ENCODE assay signal across 8 mouse cellular contexts in genomic region chr2:130906584-130907315, GRCm38 (mm10). TPM values are rescaled to one million over a fixed set of nuclear protein-coding genes. Genes with fewer than 3 reads are reported as not detected.
DNase-seq lines count a peak whose midpoint lies in the region; ATAC-seq and TF ChIP-seq lines count a peak whose summit lies in the region.

No protein-coding gene starts in this region.

- TF ChIP-seq POLR2A in embryonic fibroblast, embryonic 13.5 days (IDR thresholded peaks at IDR 0.05; ENCODE audit: low read depth, low read length), result no peak
- TF ChIP-seq POLR2A in olfactory bulb, adult 2 months (IDR thresholded peaks at IDR 0.05; ENCODE audit: insufficient read depth, low read depth, low read length), result no peak; the same call in 1 of the 2 replicates

- WGBS in hindbrain, embryonic 10.5 days, result 1% methylated on average over 58 of the region's 58 CpGs
- WGBS in liver, embryonic 12.5 days (ENCODE audit: insufficient replicate concordance), result under 1% methylated on average over 57 of the region's 58 CpGs
- WGBS in olfactory bulb, adult 2 months, result under 1% methylated on average over 58 of the region's 58 CpGs

- peak overlapping the region; percentile 96 for H3K9ac ChIP-seq in liver, embryonic 12.5 days

- H3K36me3 ChIP-seq in hindbrain, embryonic 10.5 days, result no peaks in the 10 kb centered on the region
- 0 out of 2 replicates have a peak, but pooled peaks cover 3% of the 10 kb centered on the region for H3K36me3 ChIP-seq in liver, embryonic 12.5 days

- no peaks in the 10 kb centered on the region for H3K27me3 ChIP-seq in hindbrain, embryonic 10.5 days (ENCODE audit: insufficient read depth, poor library complexity, severe bottlenecking)
- no peaks in the 10 kb centered on the region for H3K27me3 ChIP-seq in liver, embryonic 12.5 days (replicated peaks)

- H3K4me2 ChIP-seq in liver, embryonic 12.5 days, result peak overlapping the region; percentile 98

- H3K4me1 ChIP-seq in embryonic fibroblast, embryonic 13.5 days (ENCODE audit: control insufficient read depth, insufficient read depth, low read length), result peaks cover 6% of the 10 kb centered on the region; the same call in 1 of the 2 replicates
- H3K4me1 ChIP-seq in hindbrain, embryonic 10.5 days (replicated peaks), result peaks cover 25% of the 10 kb centered on the region
- peaks cover 42% of the 10 kb centered on the region for H3K4me1 ChIP-seq in liver, embryonic 12.5 days
- peaks cover 2% of the 10 kb centered on the region; the same call in 1 of the 2 replicates for H3K4me1 ChIP-seq in olfactory bulb, adult 2 months (ENCODE audit: control insufficient read depth, insufficient read depth, low read length)

- H3K27ac ChIP-seq in embryonic fibroblast, embryonic 13.5 days (ENCODE audit: insufficient read depth, low read length), result no peak overlapping the region
- peak overlapping the region; percentile 90 for H3K27ac ChIP-seq in hindbrain, embryonic 10.5 days
- H3K27ac ChIP-seq in liver, embryonic 12.5 days, result peak overlapping the region; percentile 85
- H3K27ac ChIP-seq in olfactory bulb, adult 2 months (ENCODE audit: insufficient read depth, low read depth, low read length), result peak overlapping the region; percentile 45; the same call in 1 of the 2 replicates

- DNase-seq in layer of hippocampus, adult 18-20 months (ENCODE audit: low spot score in 2 of 2), result peak; percentile 12 to 26
- DNase-seq in layer of hippocampus, adult 9-10 months (ENCODE audit: low spot score), result no peak
- DNase-seq in MN1 (ENCODE audit: low spot score), result peak; percentile 11
- DNase-seq in hindbrain, embryonic 10.5 days (ENCODE audit: low spot score), result peak; percentile 47
- DNase-seq in adrenal gland, adult 2 months, result no peak

- ATAC-seq in liver, embryonic 12.5 days, result peak; percentile 60

- no peak for TF ChIP-seq CTCF in embryonic fibroblast, embryonic 13.5 days (IDR thresholded peaks at IDR 0.05; ENCODE audit: borderline replicate concordance, insufficient read depth, low read length)
- no peak for TF ChIP-seq CTCF in olfactory bulb, adult 2 months (IDR thresholded peaks at IDR 0.05; ENCODE audit: insufficient read depth, low read depth, low read length)

- H3K9me3 ChIP-seq in hindbrain, embryonic 10.5 days, result no peaks in the 10 kb centered on the region
- no peaks in the 10 kb centered on the region for H3K9me3 ChIP-seq in liver, embryonic 12.5 days (replicated peaks)

- H3K4me3 ChIP-seq in embryonic fibroblast, embryonic 13.5 days (ENCODE audit: insufficient read depth, low read length), result peak overlapping the region; percentile 64
- H3K4me3 ChIP-seq in hindbrain, embryonic 10.5 days, result peak overlapping the region; percentile 97
- H3K4me3 ChIP-seq in liver, embryonic 12.5 days, result peak overlapping the region; percentile 99
- peak overlapping the region; percentile 96 for H3K4me3 ChIP-seq in olfactory bulb, adult 2 months (ENCODE audit: insufficient read depth, low read depth, low read length)

RNA-seq across cellular contexts. Expression of gene Atrn, which starts 0.5 kb away (rescaled TPM):
- total RNA-seq in layer of hippocampus, adult 18-20 months (2021), result 100 to 1,000 TPM in 1 of 2 experiments, 10 to 100 TPM in 1; 99.6 to 107 TPM
- polyA plus RNA-seq in embryonic fibroblast, embryonic 13.5 days (2011; ENCODE audit: insufficient read length, low read depth, missing spikeins), result 28.4 and 30.0 TPM in 2 replicates
- polyA plus RNA-seq in hindbrain, embryonic 10.5 days (2016; fragmentation: Nextera tagmentation; extraction: Ambion mirVana), result 5.3 and 7.6 TPM in 2 replicates
- 3.7 and 4.1 TPM in 2 replicates for polyA plus RNA-seq in liver, embryonic 12.5 days (2016; fragmentation: Nextera tagmentation; extraction: Ambion mirVana)
- polyA plus RNA-seq in olfactory bulb, adult 2 months (2012; ENCODE audit: insufficient read depth, insufficient read length, low replicate concordance, missing spikeins), result 69.6 TPM in 1 of 2 replicates, not detected in the other
- total RNA-seq in adrenal gland, adult 2 months (2021), result 10 to 100 TPM; 27.3 to 31.5 TPM
- 9.8 and 10.3 TPM in 2 replicates for polyA plus RNA-seq in adrenal gland, adult 2 months (2012; rRNA removed)

RNA-seq across cellular contexts. Expression of gene 4930402H24Rik, which starts 0.5 kb away (rescaled TPM):
- total RNA-seq in layer of hippocampus, adult 18-20 months (2021), result 10 to 100 TPM; 69.4 to 76.6 TPM
- polyA plus RNA-seq in embryonic fibroblast, embryonic 13.5 days (2011; ENCODE audit: insufficient read length, low read depth, missing spikeins), result 67.2 and 101 TPM in 2 replicates
- polyA plus RNA-seq in hindbrain, embryonic 10.5 days (2016; fragmentation: Nextera tagmentation; extraction: Ambion mirVana), result 30.3 and 50.9 TPM in 2 replicates
- 10.6 and 13.3 TPM in 2 replicates for polyA plus RNA-seq in liver, embryonic 12.5 days (2016; fragmentation: Nextera tagmentation; extraction: Ambion mirVana)
- polyA plus RNA-seq in olfactory bulb, adult 2 months (2012; ENCODE audit: insufficient read depth, insufficient read length, low replicate concordance, missing spikeins), result not detected in 2 replicates
- 10 to 100 TPM; 36.9 to 43.5 TPM for total RNA-seq in adrenal gland, adult 2 months (2021)
- 31.1 and 40.0 TPM in 2 replicates for polyA plus RNA-seq in adrenal gland, adult 2 months (2012; rRNA removed)

Comparison
In these comparisons a context has a peak if more than half of its experiments do, and no peak if none do; other contexts are left out.
1. DNase-seq: peak in layer of hippocampus, adult 18-20 months (2 of 2), MN1 (single experiment) and hindbrain, embryonic 10.5 days (single experiment); none in layer of hippocampus, adult 9-10 months (single experiment) and adrenal gland, adult 2 months (single experiment).
2. Peak in every context shown above with its lines, with median percentiles within 50 percentile points of each other: H3K4me3 ChIP-seq.